Mouse (Mus musculus): Measurements from ENCODE around the gene Pxk.

The Pxk gene

DNA sequence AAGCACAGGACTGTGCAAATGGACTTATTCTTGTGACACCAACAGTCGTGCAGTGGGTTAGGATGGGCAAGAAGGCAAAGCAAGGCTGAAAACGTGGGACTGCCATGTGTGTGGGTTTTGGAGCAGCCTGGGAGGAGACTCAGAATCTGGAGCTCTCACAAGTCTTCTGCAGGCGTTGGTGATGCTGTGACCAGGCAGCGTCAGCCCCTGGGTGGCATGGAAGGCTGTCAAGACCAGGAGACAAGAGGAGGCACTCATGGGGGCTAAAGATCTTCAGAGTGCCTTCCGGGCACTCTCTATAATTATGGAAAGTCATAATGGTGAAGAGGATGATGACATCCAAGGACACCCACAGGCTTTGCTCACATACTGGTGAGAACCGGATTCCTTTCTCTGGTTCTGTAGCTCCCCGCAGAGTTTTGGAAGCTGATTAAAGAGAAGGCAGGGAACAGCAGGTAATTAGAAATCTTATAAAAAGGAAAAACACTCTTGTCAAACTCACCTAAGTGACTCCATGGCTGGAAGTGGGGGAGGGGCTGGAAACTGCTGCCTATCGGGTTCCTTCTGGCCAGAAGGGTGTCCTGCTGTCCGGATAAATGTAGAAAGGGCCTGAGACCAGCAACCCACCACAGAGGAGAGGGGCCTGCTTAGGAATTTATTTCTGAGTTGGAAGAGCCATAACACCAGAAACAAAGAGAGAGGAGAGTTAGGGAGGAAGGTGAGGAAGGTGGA, 108.3 kb downstream of the Pxk start:
- DNase-seq (ENCODE audit: low spot score): no peak

DNA sequence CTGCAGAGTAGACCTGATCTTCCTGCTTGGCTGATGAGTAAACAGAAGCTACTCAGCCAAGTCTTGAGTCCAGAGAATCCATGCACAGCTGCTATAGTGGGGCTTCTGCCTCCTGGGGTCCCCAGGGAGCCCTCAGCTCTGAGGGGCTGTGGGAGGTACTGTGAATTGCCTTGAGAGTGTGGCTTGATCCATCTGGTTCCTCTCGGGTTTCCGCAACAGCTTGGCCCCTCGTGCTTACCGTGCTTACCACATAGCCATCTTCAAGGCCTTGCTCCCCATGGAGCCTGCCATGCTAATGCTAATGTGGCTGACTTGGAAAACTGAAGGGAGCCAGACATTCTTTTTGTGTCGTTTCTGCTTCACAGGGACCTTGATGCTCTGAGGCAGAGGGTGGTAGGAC, 109.1 kb downstream of the Pxk start:
- DNase-seq (ENCODE audit: low spot score): no peak

DNA sequence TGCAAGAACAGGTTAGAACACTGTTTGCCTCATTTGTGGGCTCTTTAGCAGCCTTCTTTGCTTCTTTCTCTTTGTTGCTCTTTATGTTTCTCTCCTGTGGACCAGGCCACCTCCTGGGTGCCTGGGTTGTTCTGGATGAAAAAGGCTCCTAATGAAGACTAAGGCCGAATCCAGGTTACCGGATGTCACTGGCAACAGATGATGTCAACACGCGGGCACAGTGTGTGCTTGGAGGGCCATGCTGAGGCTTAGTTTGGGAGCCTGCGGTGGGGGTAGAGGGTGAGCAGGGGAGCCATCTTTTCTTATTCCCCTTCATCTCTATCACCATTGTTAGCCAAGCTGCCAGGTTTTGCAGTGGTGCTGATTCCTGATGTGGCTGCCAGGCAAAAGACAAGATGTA, 109.5 kb downstream of the Pxk start:
- no peak for DNase-seq (ENCODE audit: low spot score)

DNA sequence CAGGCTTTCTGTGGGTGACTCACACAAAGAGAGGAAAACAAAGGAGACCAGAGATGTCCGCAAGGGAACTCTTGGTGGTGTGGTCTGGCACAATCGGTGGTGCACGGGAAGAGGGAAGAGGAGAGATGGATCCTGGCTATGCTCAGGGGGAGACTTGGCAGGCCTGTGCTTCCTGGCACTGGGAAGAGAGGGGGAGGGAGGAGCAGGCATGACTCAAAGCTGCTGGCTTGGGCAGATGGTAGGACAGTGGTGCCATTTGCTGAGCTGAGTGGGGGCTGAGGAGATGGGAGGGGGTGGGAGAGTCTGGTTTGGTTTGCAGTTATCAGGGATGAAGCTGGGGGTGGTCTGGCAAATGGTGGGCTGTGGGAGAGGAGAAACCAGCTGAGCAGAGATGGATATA, 110.9 kb downstream of the Pxk start:
- no peak for DNase-seq (ENCODE audit: low spot score)

DNA sequence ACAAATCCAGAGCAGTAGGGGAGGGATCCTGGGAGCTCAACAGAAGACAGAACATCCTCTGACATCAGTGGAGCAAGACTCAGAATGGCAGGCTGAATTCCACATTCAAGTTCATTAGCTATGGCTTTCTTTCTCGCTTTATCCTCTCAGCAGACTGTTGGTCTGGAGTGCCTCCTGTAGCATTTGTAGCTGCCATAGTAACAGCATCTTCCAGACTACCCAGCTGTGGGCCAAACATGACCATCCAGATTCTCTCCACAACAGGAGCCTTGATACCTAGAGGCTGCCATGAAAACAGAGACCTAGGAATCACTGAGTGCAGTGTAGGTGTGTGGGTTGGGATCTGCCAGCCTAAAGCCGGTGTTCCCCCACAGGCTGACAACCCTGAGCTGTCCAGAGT, 111.9 kb downstream of the Pxk start:
- DNase-seq (ENCODE audit: low spot score): no peak

DNA sequence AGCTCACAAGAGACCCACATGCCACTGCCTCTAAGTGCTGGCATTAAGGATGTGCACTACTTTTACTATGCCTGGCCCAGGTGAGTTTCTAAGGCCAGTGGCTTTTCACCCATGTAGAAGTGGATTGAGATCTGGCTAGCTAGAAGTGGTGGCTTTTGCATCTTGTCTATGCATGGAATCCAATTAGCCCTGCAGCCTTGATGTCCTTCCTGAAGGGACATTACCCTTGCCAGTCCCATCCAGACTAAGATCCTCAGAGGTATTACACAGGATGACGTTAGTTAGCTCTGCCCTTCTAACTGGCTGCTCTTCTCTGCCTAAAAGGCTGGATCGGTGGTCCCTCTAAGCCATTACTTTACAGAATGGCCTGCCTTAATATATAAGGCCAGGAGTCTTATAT, 115.0 kb downstream of the Pxk start:
- no peak for DNase-seq (ENCODE audit: low spot score)

DNA sequence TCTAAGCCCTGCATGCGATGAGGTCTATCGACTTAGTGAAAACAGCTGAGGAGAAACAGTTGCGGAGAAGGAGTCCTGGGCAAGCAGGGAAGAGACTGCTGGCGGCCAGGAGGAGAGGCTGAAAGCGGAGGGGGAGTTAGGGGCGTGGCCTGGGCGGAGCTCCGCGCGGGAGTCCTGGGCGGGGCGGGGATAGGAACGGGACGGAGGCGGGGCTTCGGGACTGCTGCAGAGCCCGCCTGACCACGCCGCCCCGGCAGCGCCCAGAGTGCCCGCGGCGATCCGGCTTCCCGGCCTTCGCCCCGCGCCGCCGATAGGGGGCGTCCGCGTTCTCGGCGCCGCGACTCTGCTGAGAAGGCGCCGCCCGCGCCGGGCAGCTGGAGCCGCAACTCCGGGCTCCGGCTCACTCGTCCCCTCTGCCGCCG, 115.8 kb downstream of the Pxk start, which contains the start of gene Kctd6:
Kctd6 (plus strand) TSS at position 338 of the 422 bp plus-strand sequence.
- peak; percentile 98 for DNase-seq (ENCODE audit: low spot score)

All from ovary, adult 18-20 months (tissue).